Mouse (Mus musculus): ENCODE measurements around the gene Mrgpra6. TPM values are rescaled to one million over a fixed set of nuclear protein-coding genes. Genes with fewer than 3 reads are reported as not detected.

Mrgpra6 gene
- not detected for total RNA-seq (2021)
- long read RNA-seq, experiment 1: 0 reads
- long read RNA-seq, experiment 2: 0 reads

DNA sequence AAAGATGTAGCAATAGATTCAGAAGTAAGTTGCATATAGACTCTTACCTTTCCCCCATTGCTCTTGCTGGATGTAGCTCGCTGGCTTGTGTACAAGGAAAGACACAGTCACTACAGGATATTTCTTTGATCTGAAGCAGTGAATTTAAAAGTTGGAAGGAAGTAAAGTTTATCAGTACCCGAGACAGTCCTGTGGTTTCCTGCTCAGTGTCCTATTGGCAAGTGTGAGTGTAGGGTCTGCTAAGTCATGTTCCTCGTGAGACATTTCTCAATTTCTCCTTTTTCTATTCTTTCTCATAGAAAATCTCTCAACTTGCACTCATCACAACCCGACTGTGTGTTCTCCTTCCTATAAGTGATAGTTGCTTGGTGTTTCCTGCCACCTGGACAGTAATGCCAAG is at the start of gene Mrgpra6:
Mrgpra6 (minus strand) TSS at position 91 of the 400 bp plus-strand sequence.
- no peak for DNase-seq

DNA sequence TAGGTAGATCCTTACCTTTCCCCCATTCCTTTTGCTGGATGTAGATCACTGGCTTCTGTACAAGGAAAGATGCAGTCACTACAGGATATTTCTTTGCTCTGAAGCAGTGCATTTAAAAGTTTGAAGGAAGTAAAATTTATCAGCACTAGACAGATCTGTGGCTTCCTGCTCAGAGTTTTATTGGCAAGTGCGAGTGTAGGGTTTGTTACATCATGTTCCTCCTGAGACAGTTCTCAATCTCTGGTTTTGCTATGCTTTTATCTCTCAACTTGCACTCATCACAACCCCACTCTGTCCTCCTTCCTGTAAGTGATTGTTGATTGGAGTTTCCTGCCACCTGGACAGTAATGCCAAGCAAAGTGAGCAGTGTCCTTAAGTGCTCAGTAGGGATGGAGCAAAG is 48.0 kb upstream of the Mrgpra6 start, which contains the start of gene Mrgpra9:
Mrgpra9 (minus strand) TSS at position 79 of the 400 bp plus-strand sequence.
- DNase-seq: no peak

GRCm38 (mm10) chr7:47244658-47245057 is 39.9 kb upstream of the Mrgpra6 start:
- no peak for DNase-seq

DNA sequence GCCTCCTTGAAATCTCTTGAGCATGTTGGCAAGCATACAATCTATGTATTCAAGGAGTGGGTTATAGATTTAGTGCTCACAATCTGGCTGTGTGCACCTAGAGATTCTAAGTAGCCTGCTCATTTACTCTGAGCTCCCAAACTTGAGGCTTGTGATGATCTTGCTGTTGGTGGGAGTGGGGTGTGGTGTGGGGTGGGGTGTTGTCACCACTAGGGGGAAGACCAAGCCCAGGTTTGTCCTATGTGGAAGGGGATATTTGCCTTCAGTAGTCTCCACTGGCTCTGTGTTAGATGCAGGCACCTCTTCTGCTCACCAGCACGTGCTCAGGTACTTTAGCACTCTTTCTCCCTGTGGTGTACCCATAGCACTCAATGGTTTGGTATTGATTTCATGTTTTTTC is 9.4 kb downstream of the Mrgpra6 start:
- no peak for DNase-seq

- DNase-seq: no peak
These were observed 33.9 kb downstream of the Mrgpra6 start for GRCm38 (mm10) chr7:47170814-47171213.

DNA sequence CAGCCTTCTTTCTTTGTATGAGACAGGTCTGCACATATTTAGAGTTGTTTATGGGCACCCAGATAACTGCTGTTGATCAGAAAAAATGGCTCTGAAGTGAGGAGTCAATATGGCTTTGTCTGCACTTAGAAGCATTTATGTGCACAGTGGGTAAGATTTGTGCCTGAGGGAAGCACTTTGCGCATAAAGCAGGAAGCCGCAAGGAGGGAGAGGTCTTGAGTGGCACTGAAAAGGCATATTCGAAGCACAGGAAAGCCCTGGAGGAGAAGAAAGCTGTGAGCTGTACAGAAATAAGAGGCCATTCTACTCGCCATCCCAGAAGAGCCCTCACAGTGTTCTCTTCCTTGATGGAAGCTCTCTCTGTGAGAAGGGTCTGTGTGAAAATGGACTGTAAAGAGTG is 39.7 kb downstream of the Mrgpra6 start:
- no peak for DNase-seq

GRCm38 (mm10) chr7:47163203-47163602 is 41.5 kb downstream of the Mrgpra6 start:
- DNase-seq: no peak

DNA sequence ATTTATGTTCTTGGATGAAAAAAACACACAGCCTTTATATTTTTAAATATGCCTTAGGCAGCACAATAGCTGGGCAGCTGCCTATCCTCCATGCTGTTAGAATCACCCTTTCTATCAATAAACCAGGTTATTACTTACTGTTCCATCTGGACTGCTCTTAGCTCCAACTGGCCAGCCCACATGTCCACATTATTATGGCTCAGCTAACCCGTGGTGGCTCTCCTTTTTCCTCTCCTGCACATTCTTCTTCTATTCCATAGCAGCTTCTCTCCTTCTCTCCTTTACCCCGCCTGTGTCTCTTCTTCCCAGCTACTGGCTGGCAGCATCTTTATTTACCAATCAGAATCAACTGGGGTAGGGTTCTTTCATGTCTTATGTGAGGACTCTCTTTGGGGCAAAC is 46.3 kb downstream of the Mrgpra6 start:
- no peak for DNase-seq

GRCm38 (mm10) chr7:47157743-47158142 is 47.0 kb downstream of the Mrgpra6 start:
- DNase-seq: no peak

GRCm38 (mm10) chr7:47155849-47156248 is 48.9 kb downstream of the Mrgpra6 start:
- DNase-seq: no peak

GRCm38 (mm10) chr7:47155396-47155795 is 49.3 kb downstream of the Mrgpra6 start:
- DNase-seq: no peak

- no peak for DNase-seq
These were observed 54.2 kb downstream of the Mrgpra6 start for GRCm38 (mm10) chr7:47150420-47151061.

DNA sequence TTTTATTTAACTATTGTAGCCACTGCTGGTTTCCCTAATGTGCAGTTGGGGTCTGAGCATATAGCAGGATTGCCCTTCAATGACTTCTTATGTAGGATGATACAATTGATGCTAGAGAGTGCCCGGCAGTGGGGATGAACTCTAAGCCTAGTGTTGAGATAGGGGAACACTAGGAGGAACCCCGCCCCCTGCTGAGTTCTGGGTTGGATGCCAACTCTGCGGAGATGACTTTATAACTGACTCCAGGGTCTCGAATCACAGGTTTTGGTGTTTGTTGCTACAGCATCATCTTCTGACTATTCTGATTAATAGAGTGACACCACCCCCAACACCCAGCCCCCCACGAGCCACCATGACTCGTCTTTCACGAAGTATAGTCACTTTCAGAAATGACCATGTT is 56.4 kb downstream of the Mrgpra6 start:
- DNase-seq: no peak

- DNase-seq: no peak
These were observed 58.5 kb downstream of the Mrgpra6 start for GRCm38 (mm10) chr7:47146034-47146812.

GRCm38 (mm10) chr7:47144299-47144698 is 60.4 kb downstream of the Mrgpra6 start:
- no peak for DNase-seq

GRCm38 (mm10) chr7:47139823-47140325 is 64.8 kb downstream of the Mrgpra6 start:
- DNase-seq: no peak

Other genes with a start within 250 kb of the Mrgpra6 start
- gene Uevld, start 246.4 kb downstream of the Mrgpra6 start, total RNA-seq (2021): 10 to 100 TPM; 11.5 to 14.9 TPM
- gene Gm9999, start 221.3 kb downstream of the Mrgpra6 start, total RNA-seq (2021): not detected
- gene Spty2d1, start 196.5 kb downstream of the Mrgpra6 start, total RNA-seq (2021): 10 to 100 TPM in 1 of 2 experiments, 1 to 10 TPM in 1; 9.9 to 13.1 TPM
- gene Tmem86a, start 154.3 kb downstream of the Mrgpra6 start, total RNA-seq (2021): 1 to 10 TPM; 8.2 to 9.0 TPM
- under 1 TPM in 1 of 2 experiments, not detected in 1; 0.20 TPM for gene Ptpn5, start 71.2 kb downstream of the Mrgpra6 start, total RNA-seq (2021)
- not detected for gene Mrgpra9, start 47.9 kb upstream of the Mrgpra6 start, total RNA-seq (2021)
- gene Mrgpra1, start 149.3 kb upstream of the Mrgpra6 start, total RNA-seq (2021): not detected
- not detected for gene Mrgpra2a, start 247.2 kb upstream of the Mrgpra6 start, total RNA-seq (2021)

All from gastrocnemius, postnatal 10 days (tissue).